Mouse (Mus musculus): Measurements from ENCODE around the gene Sdr9c7.
"Not testable (repeated sequence)": the region's sequence is repeated elsewhere in the genome, so short reads cannot be mapped to it uniquely, and the experiment has no call there.

The Sdr9c7 gene

GRCm38 (mm10) chr10:127907386-127907951, 9.2 kb downstream of the Sdr9c7 start:
- DNase-seq (ENCODE audit: low spot score): no peak

- no peak for DNase-seq (ENCODE audit: low spot score)
These were observed 17.3 kb downstream of the Sdr9c7 start for GRCm38 (mm10) chr10:127915578-127915977.

- not testable (repeated sequence) for DNase-seq (ENCODE audit: low spot score)
These were observed 18.9 kb downstream of the Sdr9c7 start for GRCm38 (mm10) chr10:127917183-127917582.

GRCm38 (mm10) chr10:127917651-127918050, 19.3 kb downstream of the Sdr9c7 start:
- no peak for DNase-seq (ENCODE audit: low spot score)

DNA sequence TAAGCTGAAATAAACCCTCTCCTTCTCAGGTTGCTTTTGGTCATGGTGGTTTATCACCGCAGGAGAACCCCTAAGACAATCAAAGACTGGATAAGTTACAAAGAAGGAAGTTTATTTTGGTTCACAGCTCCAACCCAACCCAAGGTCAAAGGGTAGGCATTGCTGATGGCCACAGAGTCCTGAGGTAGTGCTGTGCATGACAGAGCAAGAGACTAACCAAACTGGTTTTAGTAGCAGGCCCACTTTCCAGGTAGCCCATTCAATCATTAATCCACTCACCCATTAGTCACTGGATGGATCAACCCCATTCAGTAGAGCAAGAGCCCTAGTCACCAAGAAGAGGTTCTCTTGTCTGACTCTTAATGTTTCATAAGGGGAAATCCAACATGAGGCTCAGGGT, 23.9 kb downstream of the Sdr9c7 start:
- no peak for DNase-seq (ENCODE audit: low spot score)

DNA sequence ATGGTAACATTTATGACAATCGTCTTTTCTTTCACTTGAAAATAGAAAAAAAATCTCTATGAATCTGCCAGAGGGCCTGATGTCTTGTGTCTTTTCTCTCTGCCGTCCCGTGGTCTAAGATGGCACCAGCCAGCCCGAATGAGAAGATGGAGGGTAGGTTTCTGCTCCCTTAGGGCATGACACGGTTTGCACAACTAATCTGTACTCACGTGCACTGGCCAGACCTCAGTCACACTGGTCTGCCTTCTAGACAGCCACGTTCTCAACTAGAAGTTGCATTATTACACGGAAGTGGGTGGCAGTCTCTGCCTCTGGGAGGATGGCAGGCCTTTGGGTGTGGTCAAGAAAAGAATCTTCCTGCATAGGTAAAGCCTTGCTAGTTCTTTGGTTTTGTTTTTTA, 24.7 kb downstream of the Sdr9c7 start:
- DNase-seq (ENCODE audit: low spot score): no peak

GRCm38 (mm10) chr10:127924597-127925378, 26.5 kb downstream of the Sdr9c7 start:
- DNase-seq (ENCODE audit: low spot score): no peak

- no peak for DNase-seq (ENCODE audit: low spot score)
These were observed 29.4 kb downstream of the Sdr9c7 start for GRCm38 (mm10) chr10:127927737-127928136.

- no peak for DNase-seq (ENCODE audit: low spot score)
These were observed 34.1 kb downstream of the Sdr9c7 start for GRCm38 (mm10) chr10:127932290-127932926.

- DNase-seq (ENCODE audit: low spot score): no peak
These were observed 38.0 kb downstream of the Sdr9c7 start for GRCm38 (mm10) chr10:127936271-127936670.

DNA sequence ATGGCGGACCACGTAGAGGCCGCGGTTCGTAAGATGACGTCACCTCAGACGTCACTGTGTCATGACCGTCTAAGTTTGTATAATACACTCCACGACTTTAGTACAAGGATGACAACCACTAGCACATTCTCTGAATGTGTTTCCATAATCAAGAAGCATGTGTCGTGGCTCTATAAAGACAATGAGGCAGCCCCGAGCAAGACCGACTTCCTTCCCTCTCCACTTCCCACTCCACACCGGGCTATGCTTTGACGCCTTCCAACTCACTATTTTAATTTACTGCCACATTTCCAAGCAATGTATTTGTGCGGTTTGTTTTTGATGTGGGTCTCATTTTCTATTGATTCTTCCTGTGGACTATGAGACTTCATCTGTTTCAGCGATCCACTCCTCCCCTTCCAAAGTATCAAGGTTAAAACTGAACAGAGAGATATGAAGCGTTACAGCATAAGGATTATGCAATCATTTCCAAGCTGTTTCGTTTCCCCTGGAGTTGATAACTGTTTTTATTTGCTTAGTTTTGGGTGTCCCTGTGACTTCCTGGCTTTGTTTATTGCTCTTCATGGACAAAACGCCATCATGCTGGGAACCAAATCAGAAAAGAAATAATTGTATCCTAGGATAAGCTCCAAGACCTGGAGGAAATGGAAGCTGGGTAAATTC, 38.6 kb downstream of the Sdr9c7 start:
- no peak for DNase-seq (ENCODE audit: low spot score)

DNA sequence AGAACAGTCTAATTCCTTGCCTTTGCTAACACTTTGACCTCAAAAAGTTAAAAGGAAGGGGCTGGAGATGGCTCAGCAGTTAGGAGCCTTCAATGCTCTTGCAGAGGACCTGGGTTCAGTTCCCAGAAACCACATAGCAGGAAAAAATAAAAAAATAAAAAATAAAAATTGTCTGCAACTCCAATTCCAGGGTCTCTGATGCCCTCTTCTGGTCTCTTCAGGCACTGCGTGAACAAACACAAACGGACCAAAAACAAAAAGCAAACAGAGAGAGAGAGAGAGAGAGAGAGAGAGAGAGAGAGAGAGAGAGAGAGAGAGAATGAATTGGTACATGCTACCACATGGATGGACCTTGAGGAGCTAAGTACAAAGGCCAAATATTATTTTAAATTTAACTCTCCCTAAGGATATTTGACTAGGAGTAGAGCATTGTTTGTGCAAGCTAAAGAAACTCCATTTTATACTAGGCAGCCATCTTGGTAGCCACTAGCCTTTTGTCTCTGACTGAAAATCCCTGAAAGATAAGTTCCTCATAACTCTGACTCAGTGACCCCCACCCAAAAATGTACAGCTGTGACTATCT, 39.2 kb downstream of the Sdr9c7 start:
- DNase-seq (ENCODE audit: low spot score): no peak

GRCm38 (mm10) chr10:127939667-127940066, 41.3 kb downstream of the Sdr9c7 start:
- not testable (repeated sequence) for DNase-seq (ENCODE audit: low spot score)

GRCm38 (mm10) chr10:127945432-127946064, 47.2 kb downstream of the Sdr9c7 start:
- DNase-seq (ENCODE audit: low spot score): no peak

- DNase-seq (ENCODE audit: low spot score): no peak
These were observed 51.3 kb downstream of the Sdr9c7 start for GRCm38 (mm10) chr10:127949596-127950130.

- no peak for DNase-seq (ENCODE audit: low spot score)
These were observed 53.1 kb downstream of the Sdr9c7 start for GRCm38 (mm10) chr10:127951390-127951789.

DNA sequence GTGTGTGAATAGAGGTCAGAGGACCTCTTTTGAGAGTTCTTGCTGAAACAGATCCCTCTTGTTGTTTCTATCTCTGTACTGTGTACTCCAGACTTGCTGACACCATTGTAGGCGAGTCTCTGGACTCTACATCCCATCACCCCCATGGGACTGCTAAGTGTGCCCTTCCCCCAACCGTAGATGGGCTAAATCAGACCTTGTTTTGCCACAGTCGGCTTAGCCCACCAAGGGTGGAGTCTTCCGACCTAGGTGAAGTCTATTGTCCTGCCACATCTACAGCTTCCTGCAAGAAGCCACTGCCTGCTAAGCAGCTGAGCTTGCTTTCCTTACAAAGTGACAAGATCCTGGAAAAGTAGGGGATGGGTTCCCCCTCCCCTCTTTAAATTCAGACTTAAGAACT, 53.5 kb downstream of the Sdr9c7 start:
- DNase-seq (ENCODE audit: low spot score): no peak

DNA sequence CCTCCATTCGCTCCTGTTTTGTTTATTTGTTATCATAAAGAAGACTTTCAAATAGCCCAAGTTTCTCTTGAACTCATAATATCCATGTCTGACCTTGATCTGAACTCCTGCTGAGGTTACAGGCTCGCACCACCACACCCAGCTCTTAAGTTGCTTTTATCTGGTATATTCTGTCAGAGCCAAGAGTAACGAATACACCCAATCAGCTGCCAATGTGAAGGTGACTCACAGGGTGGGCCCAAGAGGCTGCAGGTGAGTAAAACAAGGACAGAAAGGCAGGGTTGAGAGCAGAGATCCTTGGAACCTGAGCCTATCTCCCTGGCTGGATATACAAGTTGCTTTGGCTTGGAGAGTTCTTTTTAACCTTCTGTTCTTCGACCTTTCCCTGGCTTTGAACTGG, 56.7 kb downstream of the Sdr9c7 start:
- no peak for DNase-seq (ENCODE audit: low spot score)

DNA sequence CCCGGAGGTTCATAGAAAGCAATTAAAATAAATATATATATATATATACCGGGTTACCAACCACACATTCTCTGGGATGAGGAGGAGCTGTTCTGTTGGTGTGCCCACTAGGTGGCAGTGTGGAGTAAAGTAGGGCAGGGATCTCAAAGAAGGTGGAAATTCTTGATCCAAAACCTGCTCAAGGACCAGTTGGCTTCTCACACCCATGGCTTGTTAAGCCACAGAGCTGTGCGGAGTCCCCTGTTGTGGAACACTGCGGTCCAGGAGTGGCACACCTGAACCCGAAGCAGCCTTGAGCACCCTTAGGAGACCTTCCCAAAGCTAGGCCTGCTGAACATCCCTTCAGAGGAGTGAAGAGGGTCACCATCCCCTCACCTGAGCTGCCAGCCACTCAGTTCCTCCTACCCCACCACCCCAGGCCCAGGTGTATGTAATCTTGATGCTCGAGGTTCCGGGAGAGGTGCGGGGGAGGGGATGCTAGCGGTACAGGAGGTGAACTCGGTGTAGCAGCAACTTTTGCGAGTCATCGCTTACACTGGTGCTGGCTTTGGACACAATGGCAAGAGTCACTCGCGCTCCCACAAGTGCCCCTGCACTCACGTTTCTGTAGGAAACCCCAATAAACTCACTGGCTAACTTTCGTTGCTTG, 58.0 kb downstream of the Sdr9c7 start:
- DNase-seq (ENCODE audit: low spot score): peak; percentile 59

DNA sequence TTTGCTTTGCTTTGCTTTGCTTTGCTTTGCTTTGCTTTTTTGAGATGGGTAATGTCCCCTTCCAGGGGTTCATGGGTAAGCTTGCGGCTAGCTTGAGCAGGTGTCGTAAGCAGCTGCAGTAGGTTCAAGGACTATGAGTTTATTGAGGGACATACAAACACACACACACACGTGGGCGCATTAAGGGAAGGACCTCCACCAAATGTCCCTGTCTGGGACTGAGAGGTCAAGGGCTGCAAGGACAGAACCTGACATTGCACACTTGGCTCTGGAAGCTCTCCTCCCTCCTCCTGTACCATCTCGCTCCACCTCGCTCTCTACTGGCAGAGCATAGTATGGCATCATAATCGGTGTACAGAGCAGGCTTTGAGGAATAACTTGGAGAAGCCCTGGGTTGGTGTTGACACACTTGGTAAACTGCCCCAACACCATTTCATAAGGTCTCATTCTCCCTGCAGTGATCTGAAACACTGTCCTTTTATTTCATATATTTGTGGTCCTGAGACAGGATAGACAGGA, 60.9 kb downstream of the Sdr9c7 start:
- DNase-seq (ENCODE audit: low spot score): no peak

Data from urinary bladder, postnatal 10 days (tissue).